Mouse (Mus musculus) CH12.LX (cell line): Measurements from ENCODE around the gene Cckbr. TPM values are rescaled to one million over a fixed set of nuclear protein-coding genes. Genes with fewer than 3 reads are reported as not detected.

Experiments used
- DNase-seq: peaks from one replicate; pipeline ENCODE4 v3.0.0-alpha.2; 2013; ENCODE audit errors: extremely low read depth
- H3K27ac ChIP-seq: 2 replicates; pipeline ENCODE4 v1.5.1; 2012; ENCODE audit warnings: low read depth, mild to moderate bottlenecking, control low read depth, moderate library complexity; ENCODE audit not compliant: insufficient read depth
- H3K27me3 ChIP-seq: replicated peaks from 2 replicates; pipeline ENCODE3; 2012; ENCODE audit warnings: inconsistent platforms
- H3K36me3 ChIP-seq, 2 experiments: replicated peaks in 1 of 2; 2 replicates each; pipeline versions ENCODE3 to v1.6.1; 2012; ENCODE audit warnings: inconsistent platforms in 1 of 2, low read length in 1 of 2, mild to moderate bottlenecking in 1 of 2, mixed read lengths in 1 of 2, moderate library complexity in 1 of 2; ENCODE audit not compliant: control insufficient read depth in 1 of 2, insufficient read depth in 1 of 2
- H3K4me1 ChIP-seq, 2 experiments: 2 replicates each; pipeline ENCODE4 v1.6.1; 2012; ENCODE audit warnings: inconsistent platforms in 1 of 2, moderate library complexity in 1 of 2; ENCODE audit not compliant: insufficient read depth in 2 of 2, control insufficient read depth in 1 of 2
- H3K4me2 ChIP-seq: 2 replicates; pipeline ENCODE4 v1.6.1; 2012; ENCODE audit warnings: low read depth, mild to moderate bottlenecking, control low read depth; ENCODE audit not compliant: poor library complexity, insufficient read depth, severe bottlenecking
- H3K4me3 ChIP-seq, 3 experiments: fragments of 150-350 bp in 1 of 3; sonication (generic) in 1 of 3; replicated peaks in 1 of 3; 2 replicates each; pipeline versions ENCODE3 to v1.5.1; 2011 to 2012; ENCODE audit warnings: low read depth in 2 of 3, low read length in 2 of 3, mild to moderate bottlenecking in 2 of 3, moderate library complexity in 2 of 3, control low read depth in 1 of 3, improper control_type of control experiment in 1 of 3, inconsistent platforms in 1 of 3, mixed read lengths in 1 of 3; ENCODE audit not compliant: poor library complexity in 1 of 3
- H3K79me2 ChIP-seq: replicated peaks from 2 replicates; pipeline ENCODE4 v1.6.1; 2012; ENCODE audit warnings: mild to moderate bottlenecking, moderate library complexity; ENCODE audit not compliant: control insufficient read depth, poor library complexity, insufficient read depth, severe bottlenecking; ENCODE audit errors: extremely low read depth
- H3K9ac ChIP-seq: 2 replicates; pipeline ENCODE4 v1.6.1; 2012; ENCODE audit warnings: low read depth, mild to moderate bottlenecking, control low read depth, moderate library complexity; ENCODE audit not compliant: insufficient read depth
- H3K9me3 ChIP-seq: replicated peaks from 2 replicates; pipeline ENCODE3; 2012; ENCODE audit warnings: low read length, inconsistent platforms, mixed read lengths
- CTCF ChIP-seq, 2 experiments: IDR thresholded peaks in 1 of 2; conservative IDR thresholded peaks in 1 of 2; 2 replicates each; pipeline ENCODE4 v1.5.1; 2011 to 2012; ENCODE audit warnings: low read depth in 2 of 2, low read length in 2 of 2, improper control_type of control experiment in 1 of 2, inconsistent platforms in 1 of 2, mild to moderate bottlenecking in 1 of 2, moderate library complexity in 1 of 2
- ELF1 ChIP-seq: IDR thresholded peaks from 2 replicates; pipeline ENCODE4 v1.6.1; 2014; ENCODE audit warnings: low read depth, mild to moderate bottlenecking, inconsistent platforms, low read length, improper control_type of control experiment
- EP300 ChIP-seq: IDR thresholded peaks from 2 replicates; pipeline ENCODE4 v1.6.1; 2011; ENCODE audit warnings: low read length, improper control_type of control experiment
- IRF4 ChIP-seq: IDR thresholded peaks from 2 replicates; pipeline ENCODE4 v1.6.1; 2014; ENCODE audit warnings: low read depth, mild to moderate bottlenecking, inconsistent platforms, low read length, improper control_type of control experiment
- JUN ChIP-seq: IDR thresholded peaks from 2 replicates; pipeline ENCODE4 v1.6.1; 2011; ENCODE audit warnings: low read depth, mild to moderate bottlenecking, low read length, improper control_type of control experiment, moderate library complexity; ENCODE audit not compliant: insufficient read depth
- MAFK ChIP-seq: IDR thresholded peaks from 2 replicates; pipeline ENCODE4 v1.6.1; 2011; ENCODE audit warnings: low read length, improper control_type of control experiment; ENCODE audit not compliant: insufficient replicate concordance
- MAZ ChIP-seq: IDR thresholded peaks from 2 replicates; pipeline ENCODE4 v1.6.1; 2012; ENCODE audit warnings: low read depth, mild to moderate bottlenecking, inconsistent platforms, low read length, improper control_type of control experiment, moderate library complexity
- MEF2A ChIP-seq: IDR thresholded peaks from 2 replicates; pipeline ENCODE4 v1.6.1; 2014; ENCODE audit warnings: low read depth, mild to moderate bottlenecking, inconsistent platforms, low read length, improper control_type of control experiment, borderline replicate concordance
- RCOR1 ChIP-seq: conservative IDR thresholded peaks from 2 replicates; pipeline ENCODE4 v1.6.1; 2012; ENCODE audit warnings: low read depth, mild to moderate bottlenecking, inconsistent platforms, low read length, improper control_type of control experiment
- SMC3 ChIP-seq: IDR thresholded peaks from 2 replicates; pipeline ENCODE4 v1.6.1; 2011; ENCODE audit warnings: low read depth, low read length, improper control_type of control experiment
- ZKSCAN1 ChIP-seq: IDR thresholded peaks from 2 replicates; pipeline ENCODE4 v1.6.1; 2012; ENCODE audit warnings: low read depth, inconsistent platforms, low read length, improper control_type of control experiment, borderline replicate concordance
- dilution Hi-C: fragments of 300-500 bp; cut with MboI; formaldehyde crosslinking; loops from 2 replicates; pipeline ENCODE4 v1.14.3; 2020; ENCODE audit warnings: low sequenced_read_pairs; ENCODE audit not compliant: extremely low pct_unique_long_range_greater_than_20kb, extremely low pct_ligation_motif_present
- in situ Hi-C: fragments of 300-500 bp; cut with MboI; formaldehyde crosslinking; loops from 3 replicates; pipeline ENCODE4 v1.14.3; 2019; ENCODE audit warnings: low sequenced_read_pairs, low pct_ligation_motif_present, low pct_unique_long_range_greater_than_20kb, mixed read lengths
- polyA plus RNA-seq: library from polyadenylated mRNA; unstranded; fragments of >175 nt; gene quantifications from 2 replicates; pipeline ENCODE4 v1.2.1, GENCODE M21; 2012; ENCODE audit warnings: low read depth; ENCODE audit not compliant: insufficient read length
- total RNA-seq, 2 experiments: library from RNA; depleted of rRNA; stranded (reverse); fragments of 300-350 nt in 1 of 2; fragments of >200 nt in 1 of 2; gene quantifications; 2 replicates each; pipeline ENCODE4 v1.2.3; 2012 to 2014

The Cckbr gene
- total and polyA plus RNA-seq, 3 experiments = not detected

DNA sequence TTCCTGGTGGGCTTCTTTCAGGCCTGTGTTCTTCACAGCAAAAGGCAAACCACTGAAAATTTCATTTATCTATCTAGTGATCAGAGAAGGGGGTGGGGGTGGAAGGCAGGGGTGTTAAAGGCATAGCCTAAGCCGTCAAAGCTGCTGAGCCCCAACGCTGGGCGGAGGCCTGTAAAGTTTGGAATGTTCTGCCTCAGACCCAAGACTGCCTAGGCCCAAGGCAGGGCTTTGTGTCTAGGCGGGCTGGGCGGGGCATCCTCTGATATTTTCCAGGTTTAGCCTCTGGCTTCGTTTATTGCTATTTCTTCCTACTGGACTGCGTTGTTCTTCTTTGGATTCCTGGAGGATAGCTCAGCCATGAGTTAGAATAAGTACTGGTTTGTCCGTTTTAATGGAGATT, 56.9 kb downstream of the Cckbr start:
- no peak for TF ChIP-seq MAZ
- TF ChIP-seq, all 38 proteins: peak for 0
- Histone ChIP-seq H3K9me3 (no peaks in the 10 kb centered on the region), H3K4me2 (no peak overlapping the region), H3K27ac (no peak overlapping the region), H3K4me3 (no peak overlapping the region), H3K27me3 (no peaks in the 10 kb centered on the region), H3K79me2 (no peaks in the 10 kb centered on the region), H3K4me1 (0 out of 4 replicates have a peak, but pooled peaks cover 0 to 5% of the 10 kb centered on the region in 2 experiments), H3K9ac (no peak overlapping the region), H3K36me3 (no peaks in the 10 kb centered on the region)
- no peak for DNase-seq
- dilution Hi-C loops (no loop called here), in situ Hi-C loops (no loop called here)

DNA sequence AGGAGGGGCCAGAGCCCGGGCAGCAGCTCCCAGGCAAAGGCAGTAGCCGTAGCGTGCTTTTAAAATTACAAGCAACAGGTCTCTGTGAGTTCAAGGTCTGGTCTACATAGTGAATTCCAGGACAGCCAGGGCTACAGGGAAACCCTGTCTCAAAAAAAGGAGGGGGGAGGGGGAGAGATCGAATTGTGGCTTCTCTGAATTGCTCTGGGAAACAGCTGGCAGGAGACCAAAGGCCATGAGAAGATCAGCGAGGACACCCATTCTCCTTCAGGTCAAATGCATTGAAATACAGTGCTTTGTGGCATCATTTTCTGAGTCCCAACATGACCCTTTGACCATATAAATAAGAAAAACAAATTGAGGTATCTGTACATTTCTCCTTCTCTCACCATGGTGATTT, 59.5 kb downstream of the Cckbr start:
- Histone ChIP-seq H3K9ac (no peak overlapping the region), H3K27ac (no peak overlapping the region), H3K9me3 (no peaks in the 10 kb centered on the region), H3K4me1 (0 out of 4 replicates have a peak, but pooled peaks cover 0 to 5% of the 10 kb centered on the region in 2 experiments), H3K36me3 (no peaks in the 10 kb centered on the region), H3K79me2 (no peaks in the 10 kb centered on the region), H3K4me3 (no peak overlapping the region), H3K27me3 (no peaks in the 10 kb centered on the region), H3K4me2 (no peak overlapping the region)
- dilution Hi-C loops (no loop called here), in situ Hi-C loops (no loop called here)
- no peak for TF ChIP-seq RCOR1
- TF ChIP-seq ZKSCAN1 = no peak
- no peak for TF ChIP-seq JUN
- TF ChIP-seq SMC3 = no peak
- no peak for TF ChIP-seq CTCF (conservative IDR thresholded peaks at IDR 0.05 in 1 of 2, IDR thresholded peaks at IDR 0.05 in 1 of 2; ENCODE audit: low read depth in 2 of 2, low read length in 2 of 2)
- no peak for DNase-seq

DNA sequence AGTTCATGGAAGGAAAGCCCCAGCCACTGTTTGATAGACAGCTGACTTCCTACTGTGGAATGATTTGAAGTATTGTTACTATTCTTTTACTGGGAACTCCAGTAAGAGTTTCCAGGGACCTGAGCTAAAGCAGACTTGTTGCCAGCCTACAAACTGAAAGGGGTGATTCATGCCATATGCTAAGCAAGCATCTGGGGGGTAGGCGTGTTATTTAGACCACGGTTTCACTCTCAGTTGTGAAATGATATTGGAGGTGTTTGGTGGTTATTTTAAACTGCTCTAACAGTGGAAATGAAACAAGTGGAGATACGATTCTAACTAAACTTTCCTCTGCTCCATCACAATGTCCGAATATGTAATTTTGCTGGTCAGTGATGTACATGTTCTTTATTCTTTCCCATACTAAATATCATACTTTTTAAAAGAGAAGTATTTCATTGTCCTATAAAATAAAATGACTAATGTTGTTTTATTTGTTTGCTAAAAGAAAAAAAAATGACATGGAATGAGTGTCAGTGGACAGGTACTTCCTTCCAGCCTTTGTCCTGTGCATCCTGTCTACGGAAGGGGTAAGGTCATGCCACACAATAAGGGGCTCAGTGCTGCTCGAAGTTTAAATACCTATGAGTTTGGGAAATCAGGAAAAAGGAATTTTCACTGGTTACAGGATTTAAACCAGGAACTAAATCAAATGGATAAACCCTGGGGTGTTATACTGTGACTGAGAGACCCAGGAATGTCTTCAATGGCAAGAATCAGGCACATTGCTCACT, 61.8 kb downstream of the Cckbr start:
- H3K4me1 ChIP-seq = 0 out of 4 replicates have a peak, but pooled peaks cover 0 to 5% of the 10 kb centered on the region in 2 experiments
- H3K4me3 ChIP-seq = no peak overlapping the region
- no peak overlapping the region for H3K27ac ChIP-seq
- H3K9me3 ChIP-seq = no peaks in the 10 kb centered on the region
- DNase-seq = peak; percentile 30
- in situ Hi-C loops = no loop called here
- peak; percentile 65 for TF ChIP-seq EP300
- peak; percentile 51 for TF ChIP-seq IRF4
- peak; percentile 56; the same call in 1 of the 2 replicates for TF ChIP-seq MEF2A
- no peak for TF ChIP-seq ELF1
- peak; percentile 30; the same call in 1 of the 2 replicates for TF ChIP-seq MAFK
- dilution Hi-C loops = no loop called here
- H3K4me2 ChIP-seq = no peak overlapping the region
- no peaks in the 10 kb centered on the region for H3K27me3 ChIP-seq
- H3K79me2 ChIP-seq = no peaks in the 10 kb centered on the region
- no peak overlapping the region for H3K9ac ChIP-seq
- H3K36me3 ChIP-seq = no peaks in the 10 kb centered on the region
